Mouse (Mus musculus): ENCODE data around the gene Dhdds. TPM values are rescaled to one million over a fixed set of nuclear protein-coding genes. Genes with fewer than 3 reads are reported as not detected.
A peak's percentile ranks its signal among the peaks of the same experiment; 100 is the strongest.

Dhdds gene
- polyA plus RNA-seq, 1 experiment from 2014 or later, result 37.4 TPM

- Histone ChIP-seq H3K4me3 (ENCODE audit: control insufficient read depth in 1 of 2, insufficient read depth in 1 of 2, low read depth in 1 of 2, low read length in 2 of 2) (no peak overlapping the region), H3K36me3 (ENCODE audit: control insufficient read depth, insufficient read depth, low read length) (no peaks in the 10 kb centered on the region), H3K27me3 (ENCODE audit: control insufficient read depth, insufficient read depth, low read length) (peaks cover 24% of the 10 kb centered on the region), H3K4me1 (ENCODE audit: control insufficient read depth in 2 of 2, insufficient read depth in 2 of 2, low read length in 2 of 2) (peaks cover 12 to 20% of the 10 kb centered on the region in 2 experiments; a peak in 3 of 4 replicates), H3K4me2 (ENCODE audit: low read length) (no peak overlapping the region), H3K9ac (ENCODE audit: low read length) (no peak overlapping the region), H3K9me3 (ENCODE audit: control insufficient read depth, low read length) (no peaks in the 10 kb centered on the region), H3K27ac (replicated peaks in 1 of 2; ENCODE audit: control insufficient read depth in 1 of 2, insufficient read depth in 1 of 2, low read depth in 2 of 2, low read length in 2 of 2) (no peak overlapping the region)
- WGBS, result 32% methylated on average over 12 of the region's 12 CpGs
- ATAC-seq (ENCODE audit: insufficient number of reproducible peaks, insufficient read depth, low FRiP score, low read depth), result no peak
Measured at GRCm38 (mm10) chr4:134012858-134013528, 12.3 kb upstream of the Dhdds start.

GRCm38 (mm10) chr4:134011450-134012414 lies 11.0 kb upstream of the Dhdds start:
- H3K9ac ChIP-seq (ENCODE audit: low read length), result no peak overlapping the region
- no peaks in the 10 kb centered on the region for H3K9me3 ChIP-seq (ENCODE audit: control insufficient read depth, low read length)
- no peak overlapping the region; the same call in 1 of the 2 replicates for H3K4me2 ChIP-seq (ENCODE audit: low read length)
- peaks cover 12% of the 10 kb centered on the region for H3K27me3 ChIP-seq (ENCODE audit: control insufficient read depth, insufficient read depth, low read length)
- 11% methylated on average over 16 of the region's 16 CpGs for WGBS
- no peak for ATAC-seq (ENCODE audit: insufficient number of reproducible peaks, insufficient read depth, low FRiP score, low read depth)
- H3K36me3 ChIP-seq (ENCODE audit: control insufficient read depth, insufficient read depth, low read length), result no peaks in the 10 kb centered on the region
- H3K4me3 ChIP-seq (ENCODE audit: control insufficient read depth in 1 of 2, insufficient read depth in 1 of 2, low read depth in 1 of 2, low read length in 2 of 2), result no peak overlapping the region
- no peak overlapping the region for H3K27ac ChIP-seq (replicated peaks in 1 of 2; ENCODE audit: control insufficient read depth in 1 of 2, insufficient read depth in 1 of 2, low read depth in 2 of 2, low read length in 2 of 2)
- peaks cover 12 to 15% of the 10 kb centered on the region in 2 experiments; a peak in 3 of 4 replicates for H3K4me1 ChIP-seq (ENCODE audit: control insufficient read depth in 2 of 2, insufficient read depth in 2 of 2, low read length in 2 of 2)

GRCm38 (mm10) chr4:134009709-134010108 lies 9.0 kb upstream of the Dhdds start:
- no peak for ATAC-seq (ENCODE audit: insufficient number of reproducible peaks, insufficient read depth, low FRiP score, low read depth)
- no peaks in the 10 kb centered on the region for H3K36me3 ChIP-seq (ENCODE audit: control insufficient read depth, insufficient read depth, low read length)
- 70% methylated on average over 6 of the region's 6 CpGs for WGBS
- H3K9ac ChIP-seq (ENCODE audit: low read length), result no peak overlapping the region
- no peak overlapping the region for H3K4me2 ChIP-seq (ENCODE audit: low read length)
- H3K4me1 ChIP-seq (ENCODE audit: control insufficient read depth in 2 of 2, insufficient read depth in 2 of 2, low read length in 2 of 2), result peaks cover 16 to 23% of the 10 kb centered on the region in 2 experiments; a peak in 3 of 4 replicates
- H3K4me3 ChIP-seq (ENCODE audit: control insufficient read depth in 1 of 2, insufficient read depth in 1 of 2, low read depth in 1 of 2, low read length in 2 of 2), result no peak overlapping the region
- no peaks in the 10 kb centered on the region for H3K9me3 ChIP-seq (ENCODE audit: control insufficient read depth, low read length)
- no peak overlapping the region for H3K27ac ChIP-seq (replicated peaks in 1 of 2; ENCODE audit: control insufficient read depth in 1 of 2, insufficient read depth in 1 of 2, low read depth in 2 of 2, low read length in 2 of 2)
- H3K27me3 ChIP-seq (ENCODE audit: control insufficient read depth, insufficient read depth, low read length), result no peaks in the 10 kb centered on the region

- Histone ChIP-seq H3K4me1 (ENCODE audit: control insufficient read depth in 2 of 2, insufficient read depth in 2 of 2, low read length in 2 of 2) (peaks cover 11 to 14% of the 10 kb centered on the region in 2 experiments; a peak in 3 of 4 replicates), H3K27me3 (ENCODE audit: control insufficient read depth, insufficient read depth, low read length) (no peaks in the 10 kb centered on the region), H3K4me3 (ENCODE audit: control insufficient read depth in 1 of 2, insufficient read depth in 1 of 2, low read depth in 1 of 2, low read length in 2 of 2) (no peak overlapping the region), H3K9me3 (ENCODE audit: control insufficient read depth, low read length) (no peaks in the 10 kb centered on the region), H3K9ac (ENCODE audit: low read length) (no peak overlapping the region), H3K4me2 (ENCODE audit: low read length) (no peak overlapping the region), H3K36me3 (ENCODE audit: control insufficient read depth, insufficient read depth, low read length) (no peaks in the 10 kb centered on the region), H3K27ac (replicated peaks in 1 of 2; ENCODE audit: control insufficient read depth in 1 of 2, insufficient read depth in 1 of 2, low read depth in 2 of 2, low read length in 2 of 2) (no peak overlapping the region)
- no peak for ATAC-seq (ENCODE audit: insufficient number of reproducible peaks, insufficient read depth, low FRiP score, low read depth)
- 83% methylated on average over 3 of the region's 3 CpGs for WGBS
Measured at GRCm38 (mm10) chr4:134006845-134007244, 6.1 kb upstream of the Dhdds start.

- no peak overlapping the region for H3K4me3 ChIP-seq (ENCODE audit: control insufficient read depth in 1 of 2, insufficient read depth in 1 of 2, low read depth in 1 of 2, low read length in 2 of 2)
- H3K4me1 ChIP-seq (ENCODE audit: control insufficient read depth in 2 of 2, insufficient read depth in 2 of 2, low read length in 2 of 2), result peaks cover 6 to 8% of the 10 kb centered on the region in 2 experiments; a peak in 2 of 4 replicates
- no peak overlapping the region for H3K9ac ChIP-seq (ENCODE audit: low read length)
- H3K4me2 ChIP-seq (ENCODE audit: low read length), result no peak overlapping the region
- no peaks in the 10 kb centered on the region for H3K27me3 ChIP-seq (ENCODE audit: control insufficient read depth, insufficient read depth, low read length)
- no peaks in the 10 kb centered on the region for H3K9me3 ChIP-seq (ENCODE audit: control insufficient read depth, low read length)
- peak overlapping the region in 1 of 2 experiments; percentile 2; a peak in 2 of 4 replicates for H3K27ac ChIP-seq (replicated peaks in 1 of 2; ENCODE audit: control insufficient read depth in 1 of 2, insufficient read depth in 1 of 2, low read depth in 2 of 2, low read length in 2 of 2)
- ATAC-seq (ENCODE audit: insufficient number of reproducible peaks, insufficient read depth, low FRiP score, low read depth), result no peak
- 52% methylated on average over 12 of the region's 12 CpGs for WGBS
- no peaks in the 10 kb centered on the region for H3K36me3 ChIP-seq (ENCODE audit: control insufficient read depth, insufficient read depth, low read length)
Measured at GRCm38 (mm10) chr4:134005581-134006358, 5.1 kb upstream of the Dhdds start.

- no peak overlapping the region for H3K9ac ChIP-seq (ENCODE audit: low read length)
- no peaks in the 10 kb centered on the region for H3K9me3 ChIP-seq (ENCODE audit: control insufficient read depth, low read length)
- H3K4me3 ChIP-seq (ENCODE audit: control insufficient read depth in 1 of 2, insufficient read depth in 1 of 2, low read depth in 1 of 2, low read length in 2 of 2), result no peak overlapping the region
- H3K27ac ChIP-seq (replicated peaks in 1 of 2; ENCODE audit: control insufficient read depth in 1 of 2, insufficient read depth in 1 of 2, low read depth in 2 of 2, low read length in 2 of 2), result no peak overlapping the region
- WGBS, result 74% methylated on average over 5 of the region's 5 CpGs
- no peak for ATAC-seq (ENCODE audit: insufficient number of reproducible peaks, insufficient read depth, low FRiP score, low read depth)
- H3K27me3 ChIP-seq (ENCODE audit: control insufficient read depth, insufficient read depth, low read length), result no peaks in the 10 kb centered on the region
- no peak overlapping the region for H3K4me2 ChIP-seq (ENCODE audit: low read length)
- H3K4me1 ChIP-seq (ENCODE audit: control insufficient read depth in 2 of 2, insufficient read depth in 2 of 2, low read length in 2 of 2), result peaks cover 6 to 16% of the 10 kb centered on the region in 2 experiments; a peak in 3 of 4 replicates
- H3K36me3 ChIP-seq (ENCODE audit: control insufficient read depth, insufficient read depth, low read length), result 0 out of 2 replicates have a peak, but pooled peaks cover 2% of the 10 kb centered on the region
Measured at GRCm38 (mm10) chr4:134002903-134003302, 2.2 kb upstream of the Dhdds start.

- Histone ChIP-seq H3K4me2 (ENCODE audit: low read length) (no peak overlapping the region), H3K9ac (ENCODE audit: low read length) (no peak overlapping the region), H3K4me3 (ENCODE audit: control insufficient read depth in 1 of 2, insufficient read depth in 1 of 2, low read depth in 1 of 2, low read length in 2 of 2) (no peak overlapping the region), H3K36me3 (ENCODE audit: control insufficient read depth, insufficient read depth, low read length) (0 out of 2 replicates have a peak, but pooled peaks cover 6% of the 10 kb centered on the region), H3K27me3 (ENCODE audit: control insufficient read depth, insufficient read depth, low read length) (no peaks in the 10 kb centered on the region), H3K4me1 (ENCODE audit: control insufficient read depth in 2 of 2, insufficient read depth in 2 of 2, low read length in 2 of 2) (peaks cover 4 to 16% of the 10 kb centered on the region in 2 experiments; a peak in 3 of 4 replicates), H3K9me3 (ENCODE audit: control insufficient read depth, low read length) (no peaks in the 10 kb centered on the region), H3K27ac (replicated peaks in 1 of 2; ENCODE audit: control insufficient read depth in 1 of 2, insufficient read depth in 1 of 2, low read depth in 2 of 2, low read length in 2 of 2) (no peak overlapping the region)
- 62% methylated on average over 4 of the region's 4 CpGs for WGBS
- ATAC-seq (ENCODE audit: insufficient number of reproducible peaks, insufficient read depth, low FRiP score, low read depth), result no peak
Measured at GRCm38 (mm10) chr4:134002246-134002645, 1.5 kb upstream of the Dhdds start.

Measured in heart, embryonic 14.5 days (tissue).